18 mouse cellular contexts compared by ENCODE assay signal in genomic region chr2:164641129-164641528, GRCm38 (mm10). TPM values are rescaled to one million over a fixed set of nuclear protein-coding genes. Genes with fewer than 3 reads are reported as not detected.
DNase-seq lines count a peak whose midpoint lies in the region; ATAC-seq and TF ChIP-seq lines count a peak whose summit lies in the region.
"Had no signal": no experiment of that assay in that cellular context is flagged by ENCODE, and none has a peak within 500 bp of the region (broad histone marks: within the 10 kb centered on the region; RNA-seq: fewer than 3 reads in every experiment).

No protein-coding gene starts in this region.

- no peak overlapping the region for H3K9ac ChIP-seq in kidney, embryonic 14.5 days (ENCODE audit: low read depth, low read length)
- H3K9ac ChIP-seq in liver, postnatal 0 days (replicated peaks): no peak overlapping the region
- H3K9ac ChIP-seq in forebrain, embryonic 16.5 days (replicated peaks; ENCODE audit: low read depth, low read length): no peak overlapping the region
- H3K9ac ChIP-seq: forebrain, embryonic 15.5 days; limb, embryonic 13.5 days had no signal

- no peak for ATAC-seq in kidney, embryonic 14.5 days (ENCODE audit: low FRiP score, low TSS enrichment)
- no peak for ATAC-seq in liver, postnatal 0 days
- ATAC-seq in forebrain, embryonic 16.5 days: no peak
- ATAC-seq: forebrain, embryonic 15.5 days; intestine, embryonic 16.5 days had no signal

- no peak overlapping the region for H3K4me3 ChIP-seq in kidney, embryonic 14.5 days (ENCODE audit: low read length)
- H3K4me3 ChIP-seq in bone marrow, adult 2 months (replicated peaks; ENCODE audit: control insufficient read depth, low read depth, low read length): no peak overlapping the region
- H3K4me3 ChIP-seq in liver, postnatal 0 days (ENCODE audit: low read depth, low read length): no peak overlapping the region
- no peak overlapping the region for H3K4me3 ChIP-seq in forebrain, embryonic 16.5 days (replicated peaks; ENCODE audit: low read length)
- H3K4me3 ChIP-seq: forebrain, embryonic 15.5 days; hindbrain, embryonic 10.5 days; limb, embryonic 13.5 days had no signal

- 64% methylated on average over 7 of the region's 7 CpGs for WGBS in kidney, embryonic 14.5 days
- WGBS in bone marrow, adult 2 months: 10% methylated on average over 7 of the region's 7 CpGs
- WGBS in liver, postnatal 0 days (ENCODE audit: insufficient replicate concordance): 39% methylated on average over 7 of the region's 7 CpGs
- 75% methylated on average over 7 of the region's 7 CpGs for WGBS in forebrain, embryonic 16.5 days

- no peak for TF ChIP-seq EP300 in liver, postnatal 0 days (IDR thresholded peaks at IDR 0.05; ENCODE audit: low read depth)

- no peaks in the 10 kb centered on the region for H3K36me3 ChIP-seq in kidney, embryonic 14.5 days (ENCODE audit: control insufficient read depth, insufficient read depth, low read length)
- H3K36me3 ChIP-seq in liver, postnatal 0 days (replicated peaks; ENCODE audit: insufficient read depth, low read length): no peaks in the 10 kb centered on the region
- no peaks in the 10 kb centered on the region for H3K36me3 ChIP-seq in forebrain, embryonic 16.5 days (ENCODE audit: control insufficient read depth, insufficient read depth)
- H3K36me3 ChIP-seq: forebrain, embryonic 15.5 days; hindbrain, embryonic 10.5 days; limb, embryonic 13.5 days had no signal

- no peak overlapping the region for H3K27ac ChIP-seq in kidney, embryonic 14.5 days (ENCODE audit: low read depth, low read length)
- peak overlapping the region; percentile 74 for H3K27ac ChIP-seq in bone marrow, adult 2 months (ENCODE audit: control insufficient read depth, insufficient read depth, low read depth, low read length, poor library complexity)
- H3K27ac ChIP-seq in liver, postnatal 0 days (ENCODE audit: low read depth): no peak overlapping the region
- H3K27ac ChIP-seq in forebrain, embryonic 16.5 days (ENCODE audit: low read length): no peak overlapping the region
- H3K27ac ChIP-seq: forebrain, embryonic 15.5 days; hindbrain, embryonic 10.5 days; limb, embryonic 13.5 days had no signal

- H3K9me3 ChIP-seq in kidney, embryonic 14.5 days (ENCODE audit: control insufficient read depth, low read length): no peaks in the 10 kb centered on the region
- no peaks in the 10 kb centered on the region for H3K9me3 ChIP-seq in liver, postnatal 0 days (ENCODE audit: low read length)
- peaks cover 2% of the 10 kb centered on the region; the same call in 1 of the 2 replicates for H3K9me3 ChIP-seq in forebrain, embryonic 16.5 days (ENCODE audit: control insufficient read depth, low read length)
- H3K9me3 ChIP-seq: forebrain, embryonic 15.5 days; hindbrain, embryonic 10.5 days; limb, embryonic 13.5 days had no signal

- no peaks in the 10 kb centered on the region for H3K27me3 ChIP-seq in kidney, embryonic 14.5 days (ENCODE audit: control insufficient read depth, insufficient read depth, low read length)
- no peaks in the 10 kb centered on the region for H3K27me3 ChIP-seq in liver, postnatal 0 days (ENCODE audit: insufficient read depth, low read length)
- no peaks in the 10 kb centered on the region for H3K27me3 ChIP-seq in forebrain, embryonic 16.5 days (replicated peaks; ENCODE audit: control insufficient read depth, insufficient read depth, low read length)
- H3K27me3 ChIP-seq: forebrain, embryonic 15.5 days; limb, embryonic 13.5 days had no signal

- TF ChIP-seq CTCF in bone marrow, adult 2 months (IDR thresholded peaks at IDR 0.05; ENCODE audit: control insufficient read depth, insufficient read depth, low read length): no peak
- TF ChIP-seq CTCF in liver, postnatal 0 days (IDR thresholded peaks at IDR 0.05; ENCODE audit: low read depth): no peak

- DNase-seq in kidney, adult 11 months: peak; percentile 44
- DNase-seq in A20 (ENCODE audit: low read depth, low spot score): peak; percentile 3
- DNase-seq in liver, postnatal 0 days: peak; percentile 20
- DNase-seq in neural tube, embryonic 10.5 days (ENCODE audit: extremely low spot score, low spot score): no peak
- no peak for DNase-seq in adrenal gland, postnatal 25 days
- DNase-seq: cerebellum, postnatal 25 days; spleen, adult 18-20 months had no signal

- no peaks in the 10 kb centered on the region for H3K4me1 ChIP-seq in kidney, embryonic 14.5 days (ENCODE audit: control insufficient read depth, insufficient read depth, low read length)
- H3K4me1 ChIP-seq in bone marrow, adult 2 months (ENCODE audit: control insufficient read depth, insufficient read depth, low read length): peaks cover 2% of the 10 kb centered on the region; the same call in 1 of the 2 replicates
- 0 out of 2 replicates have a peak, but pooled peaks cover 2% of the 10 kb centered on the region for H3K4me1 ChIP-seq in liver, postnatal 0 days (ENCODE audit: insufficient read depth)
- no peaks in the 10 kb centered on the region; the same call in 1 of the 2 replicates for H3K4me1 ChIP-seq in forebrain, embryonic 16.5 days (replicated peaks; ENCODE audit: control insufficient read depth, insufficient read depth, low read length)
- H3K4me1 ChIP-seq: forebrain, embryonic 15.5 days; hindbrain, embryonic 10.5 days; limb, embryonic 13.5 days had no signal

- H3K4me2 ChIP-seq in kidney, embryonic 14.5 days (replicated peaks; ENCODE audit: low read depth, low read length): no peak overlapping the region
- H3K4me2 ChIP-seq in liver, postnatal 0 days (ENCODE audit: low read depth, low read length): no peak overlapping the region
- H3K4me2 ChIP-seq in forebrain, embryonic 16.5 days (ENCODE audit: low read length): no peak overlapping the region
- H3K4me2 ChIP-seq: forebrain, embryonic 15.5 days; limb, embryonic 13.5 days had no signal

- TF ChIP-seq POLR2A in bone marrow, adult 2 months (IDR thresholded peaks at IDR 0.05; ENCODE audit: borderline replicate concordance, control insufficient read depth, low read depth, low read length): no peak

RNA-seq across cellular contexts. Expression of gene Wfdc16, which starts 2.5 kb away (rescaled TPM):
- not detected in 2 replicates for polyA plus RNA-seq in kidney, embryonic 14.5 days (2014; fragmentation: Nextera tagmentation; extraction: Ambion mirVana)
- not detected in 2 replicates for polyA plus RNA-seq in bone marrow, adult 2 months (2011; ENCODE audit: insufficient read depth, insufficient read length, low replicate concordance, missing spikeins)
- not detected in 2 replicates for polyA plus RNA-seq in liver, postnatal 0 days (2015; fragmentation: Nextera tagmentation; extraction: Ambion mirVana)
- polyA plus RNA-seq in forebrain, embryonic 16.5 days (2015; fragmentation: Nextera tagmentation; extraction: Ambion mirVana): not detected in 2 replicates
- total RNA-seq in adrenal gland, postnatal 25 days (2021): not detected in 2 replicates
- total RNA-seq: heart, adult 8-10 months had no signal
- polyA plus RNA-seq: C2C12; embryonic facial prominence, embryonic 14.5 days; forebrain, embryonic 15.5 days; hindbrain, embryonic 10.5 days; intestine, embryonic 16.5 days; limb, embryonic 13.5 days; thymus, postnatal 0 days had no signal

RNA-seq across cellular contexts. Expression of gene Wfdc10, which starts 14.7 kb away (rescaled TPM):
- polyA plus RNA-seq in kidney, embryonic 14.5 days (2014; fragmentation: Nextera tagmentation; extraction: Ambion mirVana): not detected in 2 replicates
- polyA plus RNA-seq in bone marrow, adult 2 months (2011; ENCODE audit: insufficient read depth, insufficient read length, low replicate concordance, missing spikeins): not detected in 2 replicates
- polyA plus RNA-seq in liver, postnatal 0 days (2015; fragmentation: Nextera tagmentation; extraction: Ambion mirVana): not detected in 2 replicates
- not detected in 2 replicates for polyA plus RNA-seq in forebrain, embryonic 16.5 days (2015; fragmentation: Nextera tagmentation; extraction: Ambion mirVana)
- total RNA-seq in adrenal gland, postnatal 25 days (2021): not detected in 2 replicates
- total RNA-seq: heart, adult 8-10 months had no signal
- polyA plus RNA-seq: C2C12; forebrain, embryonic 15.5 days; intestine, embryonic 16.5 days; limb, embryonic 13.5 days; thymus, postnatal 0 days had no signal

RNA-seq across cellular contexts. Expression of gene Wfdc9, which starts 15.3 kb away (rescaled TPM):
- polyA plus RNA-seq in kidney, embryonic 14.5 days (2014; fragmentation: Nextera tagmentation; extraction: Ambion mirVana): not detected in 2 replicates
- polyA plus RNA-seq in bone marrow, adult 2 months (2011; ENCODE audit: insufficient read depth, insufficient read length, low replicate concordance, missing spikeins): not detected in 2 replicates
- polyA plus RNA-seq in liver, postnatal 0 days (2015; fragmentation: Nextera tagmentation; extraction: Ambion mirVana): not detected in 2 replicates
- polyA plus RNA-seq in forebrain, embryonic 16.5 days (2015; fragmentation: Nextera tagmentation; extraction: Ambion mirVana): not detected in 2 replicates
- not detected in 2 replicates for total RNA-seq in adrenal gland, postnatal 25 days (2021)
- total RNA-seq: heart, adult 8-10 months had no signal
- polyA plus RNA-seq: C2C12; embryonic facial prominence, embryonic 14.5 days; forebrain, embryonic 15.5 days; hindbrain, embryonic 10.5 days; intestine, embryonic 16.5 days; limb, embryonic 13.5 days; thymus, postnatal 0 days had no signal

RNA-seq across cellular contexts. Expression of gene Wfdc8, which starts 27.7 kb away (rescaled TPM):
- not detected in 2 replicates for polyA plus RNA-seq in kidney, embryonic 14.5 days (2014; fragmentation: Nextera tagmentation; extraction: Ambion mirVana)
- not detected in 2 replicates for polyA plus RNA-seq in bone marrow, adult 2 months (2011; ENCODE audit: insufficient read depth, insufficient read length, low replicate concordance, missing spikeins)
- polyA plus RNA-seq in liver, postnatal 0 days (2015; fragmentation: Nextera tagmentation; extraction: Ambion mirVana): not detected in 2 replicates
- not detected in 2 replicates for polyA plus RNA-seq in forebrain, embryonic 16.5 days (2015; fragmentation: Nextera tagmentation; extraction: Ambion mirVana)
- total RNA-seq in adrenal gland, postnatal 25 days (2021): not detected in 2 replicates
- total RNA-seq: heart, adult 8-10 months had no signal
- polyA plus RNA-seq: C2C12; forebrain, embryonic 15.5 days; hindbrain, embryonic 10.5 days; intestine, embryonic 16.5 days; limb, embryonic 13.5 days; thymus, postnatal 0 days had no signal

RNA-seq across cellular contexts. Expression of gene Wfdc6b, which starts 27.8 kb away (rescaled TPM):
- polyA plus RNA-seq in kidney, embryonic 14.5 days (2014; fragmentation: Nextera tagmentation; extraction: Ambion mirVana): not detected in 2 replicates
- polyA plus RNA-seq in bone marrow, adult 2 months (2011; ENCODE audit: insufficient read depth, insufficient read length, low replicate concordance, missing spikeins): not detected in 2 replicates
- not detected in 2 replicates for polyA plus RNA-seq in liver, postnatal 0 days (2015; fragmentation: Nextera tagmentation; extraction: Ambion mirVana)
- not detected in 2 replicates for polyA plus RNA-seq in forebrain, embryonic 16.5 days (2015; fragmentation: Nextera tagmentation; extraction: Ambion mirVana)
- not detected in 2 replicates for total RNA-seq in adrenal gland, postnatal 25 days (2021)
- total RNA-seq: heart, adult 8-10 months had no signal
- polyA plus RNA-seq: C2C12; embryonic facial prominence, embryonic 14.5 days; forebrain, embryonic 15.5 days; hindbrain, embryonic 10.5 days; intestine, embryonic 16.5 days; limb, embryonic 13.5 days; thymus, postnatal 0 days had no signal

Comparison
In these comparisons a context has a peak if more than half of its experiments do, and no peak if none do; other contexts are left out.
1. DNase-seq: peak in kidney, adult 11 months (single experiment), A20 (single experiment) and liver, postnatal 0 days (single experiment); none in neural tube, embryonic 10.5 days (single experiment) and adrenal gland, postnatal 25 days (single experiment).